Mouse (Mus musculus) lung, embryonic 14.5 days (tissue): Measurements from ENCODE around the gene Ankrd1. TPM values are rescaled to one million over a fixed set of nuclear protein-coding genes. Genes with fewer than 3 reads are reported as not detected.

Experiments
- ATAC-seq: fragments of 200-750 bp; cut with Nextera tagmentation; 2 replicates; pipeline ENCODE4 v1.8.0; 2017; ENCODE audit warnings: mild to moderate bottlenecking, moderate TSS enrichment, moderate library complexity; ENCODE audit not compliant: insufficient read depth
- DNase-seq: peaks from one replicate; pipeline ENCODE4 v3.0.0-alpha.2; 2015
- H3K27ac ChIP-seq: fragments of 300-500 bp; sonication (generic); 2 replicates; pipeline ENCODE4 v1.5.1; 2014; ENCODE audit warnings: low read depth, mild to moderate bottlenecking, moderate library complexity
- H3K27me3 ChIP-seq: fragments of 300-500 bp; sonication (generic); 2 replicates; pipeline ENCODE4 v1.6.1; 2014; ENCODE audit warnings: low read length, control low read depth; ENCODE audit not compliant: insufficient read depth
- H3K36me3 ChIP-seq: fragments of 300-500 bp; sonication (generic); 2 replicates; pipeline ENCODE4 v1.6.1; 2014; ENCODE audit warnings: control low read depth; ENCODE audit not compliant: insufficient read depth
- H3K4me1 ChIP-seq: fragments of 300-500 bp; sonication (generic); 2 replicates; pipeline ENCODE4 v1.6.1; 2014; ENCODE audit warnings: antibody characterized with exemption, control low read depth; ENCODE audit not compliant: insufficient read depth
- H3K4me2 ChIP-seq: fragments of 300-500 bp; sonication (generic); 2 replicates; pipeline ENCODE4 v1.6.1; 2014; ENCODE audit warnings: mild to moderate bottlenecking
- H3K4me3 ChIP-seq: fragments of 300-500 bp; sonication (generic); 2 replicates; pipeline ENCODE4 v1.5.1; 2014; ENCODE audit warnings: low read depth, low read length
- H3K9ac ChIP-seq: fragments of 300-500 bp; sonication (generic); 2 replicates; pipeline ENCODE4 v1.6.1; 2014
- H3K9me3 ChIP-seq: fragments of 300-500 bp; sonication (generic); 2 replicates; pipeline ENCODE4 v1.6.1; 2016; ENCODE audit warnings: low read depth, low read length, control low read depth
- CTCF ChIP-seq: IDR thresholded peaks from 2 replicates; pipeline ENCODE4 v1.5.1; 2016; ENCODE audit warnings: antibody characterized with exemption, low read depth
- WGBS: fragments of 180-500 bp; shearing (Covaris S2); extraction: QIAGEN DNeasy Blood & Tissue Kit; methylation state at CpG from one replicate; pipeline ENCODE4 v1.1.7; 2014; 5-methylcytosine and 5-hydroxymethylcytosine counted together
- polyA plus RNA-seq: library from polyadenylated mRNA; unstranded; fragments of >200 nt; fragmentation: Nextera tagmentation; extraction: Ambion mirVana; gene quantifications from 2 replicates; pipeline ENCODE4 v1.2.1, GENCODE M21; 2014

Gene Ankrd1
- polyA plus RNA-seq, 1 experiment from 2014 or later = 0.29 TPM

GRCm38 (mm10) chr19:36150241-36151007 is 30.5 kb upstream of the Ankrd1 start:
- ATAC-seq = peak; percentile 41; the same call in 1 of the 2 replicates
- peaks cover 6% of the 10 kb centered on the region; the same call in 1 of the 2 replicates for H3K4me1 ChIP-seq
- H3K9ac ChIP-seq = no peak overlapping the region
- no peak overlapping the region for H3K27ac ChIP-seq
- H3K9me3 ChIP-seq = no peaks in the 10 kb centered on the region
- no peak overlapping the region for H3K4me3 ChIP-seq
- H3K36me3 ChIP-seq = no peaks in the 10 kb centered on the region
- peak; percentile 36 for DNase-seq
- TF ChIP-seq CTCF = no peak
- 32% methylated on average over 4 of the region's 4 CpGs for WGBS
- H3K4me2 ChIP-seq = no peak overlapping the region
- H3K27me3 ChIP-seq = no peaks in the 10 kb centered on the region

DNA sequence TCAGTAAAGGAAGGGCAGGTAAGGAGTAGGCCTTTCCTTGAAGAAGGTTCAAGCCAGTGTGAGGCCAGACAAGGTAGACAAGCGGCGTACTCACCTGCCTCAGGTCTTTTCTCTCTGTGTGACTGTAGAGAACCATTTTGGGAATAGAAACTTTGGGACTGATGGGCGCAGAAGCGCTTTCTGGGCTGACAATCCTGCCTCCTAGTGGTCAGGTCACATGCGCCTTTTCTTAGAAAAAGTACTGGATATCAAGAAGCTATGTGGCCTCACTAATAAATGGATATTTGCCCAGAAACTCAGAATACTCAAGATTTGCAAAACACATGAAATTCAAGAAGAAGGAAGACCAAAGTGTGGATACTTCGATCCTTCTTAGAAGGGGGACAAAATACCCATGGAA is 28.7 kb upstream of the Ankrd1 start:
- no peaks in the 10 kb centered on the region for H3K36me3 ChIP-seq
- H3K4me2 ChIP-seq = no peak overlapping the region
- no peak overlapping the region for H3K9ac ChIP-seq
- H3K9me3 ChIP-seq = no peaks in the 10 kb centered on the region
- H3K27ac ChIP-seq = no peak overlapping the region
- H3K4me3 ChIP-seq = no peak overlapping the region
- ATAC-seq = no peak
- no peak for DNase-seq
- peak; percentile 38; the same call in 1 of the 2 replicates for TF ChIP-seq CTCF
- WGBS = 84% methylated on average over 6 of the region's 6 CpGs
- H3K27me3 ChIP-seq = no peaks in the 10 kb centered on the region
- peaks cover 6% of the 10 kb centered on the region; the same call in 1 of the 2 replicates for H3K4me1 ChIP-seq

DNA sequence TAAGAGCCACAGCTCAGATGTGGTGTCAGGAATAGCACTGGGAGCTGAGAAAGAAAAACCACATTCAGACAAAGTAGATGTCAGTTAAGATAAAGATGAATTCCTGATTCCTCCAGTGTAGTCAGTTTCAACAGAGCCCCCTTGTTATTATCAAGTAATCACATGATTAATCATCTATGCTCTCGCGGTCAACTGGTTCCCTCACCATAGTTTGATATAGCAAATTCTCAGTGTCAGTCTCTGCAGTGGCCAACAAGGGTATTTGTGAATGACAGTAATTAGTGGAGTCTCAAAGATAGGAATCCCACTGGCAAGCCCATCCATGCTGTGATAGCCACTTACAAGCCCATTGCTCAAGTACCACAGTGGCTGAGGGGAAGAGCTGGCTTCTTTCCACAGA is 23.7 kb upstream of the Ankrd1 start:
- DNase-seq = no peak
- WGBS = 83% methylated on average over 2 of the region's 2 CpGs
- no peak for ATAC-seq

GRCm38 (mm10) chr19:36133731-36134130 is 13.8 kb upstream of the Ankrd1 start:
- 28% methylated on average over 5 of the region's 5 CpGs for WGBS

More for the DNA sequence above, 23.7 kb upstream of the Ankrd1 start:
- TF ChIP-seq CTCF = no peak
- H3K4me3 ChIP-seq = no peak overlapping the region
- no peaks in the 10 kb centered on the region for H3K9me3 ChIP-seq
- no peaks in the 10 kb centered on the region for H3K4me1 ChIP-seq
- no peak overlapping the region for H3K4me2 ChIP-seq
- no peak overlapping the region for H3K27ac ChIP-seq
- H3K9ac ChIP-seq = no peak overlapping the region
- H3K27me3 ChIP-seq = no peaks in the 10 kb centered on the region
- H3K36me3 ChIP-seq = no peaks in the 10 kb centered on the region

GRCm38 (mm10) chr19:36133064-36133463 is 13.2 kb upstream of the Ankrd1 start:
- no peak overlapping the region for H3K27ac ChIP-seq
- no peaks in the 10 kb centered on the region for H3K9me3 ChIP-seq
- no peak overlapping the region for H3K4me3 ChIP-seq
- H3K27me3 ChIP-seq = no peaks in the 10 kb centered on the region
- no peak for TF ChIP-seq CTCF
- ATAC-seq = no peak
- no peak for DNase-seq
- H3K36me3 ChIP-seq = no peaks in the 10 kb centered on the region
- no peak overlapping the region for H3K9ac ChIP-seq
- WGBS = 83% methylated on average over 6 of the region's 6 CpGs
- H3K4me1 ChIP-seq = peaks cover 6% of the 10 kb centered on the region; the same call in 1 of the 2 replicates
- no peak overlapping the region for H3K4me2 ChIP-seq

More at GRCm38 (mm10) chr19:36133731-36134130, 13.8 kb upstream of the Ankrd1 start:
- Histone ChIP-seq H3K27me3 (no peaks in the 10 kb centered on the region), H3K9ac (no peak overlapping the region), H3K4me3 (no peak overlapping the region), H3K4me1 (peaks cover 6% of the 10 kb centered on the region; the same call in 1 of the 2 replicates), H3K4me2 (no peak overlapping the region), H3K27ac (no peak overlapping the region), H3K36me3 (no peaks in the 10 kb centered on the region), H3K9me3 (no peaks in the 10 kb centered on the region)
- no peak for TF ChIP-seq CTCF
- DNase-seq = no peak
- no peak for ATAC-seq

DNA sequence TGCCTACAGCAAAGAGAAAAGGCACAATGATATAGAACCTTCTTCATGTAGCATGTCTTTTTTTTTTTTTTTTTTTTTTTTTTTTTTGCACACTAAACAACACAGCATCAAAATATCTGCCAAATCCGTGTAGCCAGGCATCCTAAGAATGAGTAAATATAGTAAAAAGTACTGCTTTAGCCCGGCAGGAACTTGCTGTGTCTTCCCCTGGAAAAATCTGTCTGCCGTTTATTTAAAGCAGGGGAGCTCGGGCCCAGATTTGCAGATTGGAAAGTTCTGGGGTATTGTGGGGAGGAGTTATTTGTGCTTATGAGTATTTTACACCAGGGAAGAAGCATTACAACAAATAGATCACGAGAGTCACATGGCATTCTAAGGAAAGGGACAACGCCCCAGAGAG is 12.1 kb upstream of the Ankrd1 start:
- Histone ChIP-seq H3K27ac (no peak overlapping the region), H3K9me3 (no peaks in the 10 kb centered on the region), H3K4me3 (no peak overlapping the region), H3K27me3 (no peaks in the 10 kb centered on the region), H3K36me3 (no peaks in the 10 kb centered on the region), H3K4me2 (no peak overlapping the region), H3K9ac (no peak overlapping the region), H3K4me1 (peaks cover 6% of the 10 kb centered on the region; the same call in 1 of the 2 replicates)
- no peak for DNase-seq
- no peak for TF ChIP-seq CTCF
- no peak for ATAC-seq
- WGBS = 43% methylated on average over 6 of the region's 6 CpGs

DNA sequence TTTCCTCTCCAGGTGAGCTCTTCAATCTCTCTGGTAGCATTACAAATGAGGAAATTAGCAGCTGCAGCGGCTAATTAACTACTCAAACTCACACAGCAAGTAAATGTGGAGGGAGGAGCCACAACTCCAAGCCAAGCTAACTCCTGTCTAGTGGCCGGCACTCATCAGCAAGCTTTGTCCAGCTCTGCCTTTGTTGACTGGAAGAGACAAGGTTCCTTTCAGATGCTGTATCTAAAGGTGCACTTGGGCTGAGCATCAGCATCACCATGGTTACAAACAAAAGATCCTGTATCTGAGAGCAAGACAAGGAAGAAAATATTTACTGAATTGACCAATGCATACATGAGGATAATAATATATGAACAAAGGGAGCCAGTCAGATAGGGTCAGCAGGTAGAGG is 10.3 kb upstream of the Ankrd1 start:
- H3K9me3 ChIP-seq = no peaks in the 10 kb centered on the region
- peak overlapping the region; percentile 56; the same call in 1 of the 2 replicates for H3K4me2 ChIP-seq
- peaks cover 6% of the 10 kb centered on the region; the same call in 1 of the 2 replicates for H3K4me1 ChIP-seq
- no peak for DNase-seq
- no peak for ATAC-seq
- TF ChIP-seq CTCF = no peak
- peak overlapping the region; percentile 18; the same call in 1 of the 2 replicates for H3K27ac ChIP-seq
- no peak overlapping the region for H3K9ac ChIP-seq
- no peak overlapping the region for H3K4me3 ChIP-seq
- 43% methylated on average over 2 of the region's 2 CpGs for WGBS
- H3K27me3 ChIP-seq = no peaks in the 10 kb centered on the region
- no peaks in the 10 kb centered on the region for H3K36me3 ChIP-seq
